Mouse (Mus musculus): Measurements from ENCODE around the gene Hbs1l.
"Not testable (repeated sequence)": the region's sequence is repeated elsewhere in the genome, so short reads cannot be mapped to it uniquely, and the experiment has no call there.

Gene Hbs1l

GRCm38 (mm10) chr10:21359086-21359485, 63.3 kb downstream of the Hbs1l start:
- DNase-seq (ENCODE audit: low spot score in 2 of 2), result no peak

DNA sequence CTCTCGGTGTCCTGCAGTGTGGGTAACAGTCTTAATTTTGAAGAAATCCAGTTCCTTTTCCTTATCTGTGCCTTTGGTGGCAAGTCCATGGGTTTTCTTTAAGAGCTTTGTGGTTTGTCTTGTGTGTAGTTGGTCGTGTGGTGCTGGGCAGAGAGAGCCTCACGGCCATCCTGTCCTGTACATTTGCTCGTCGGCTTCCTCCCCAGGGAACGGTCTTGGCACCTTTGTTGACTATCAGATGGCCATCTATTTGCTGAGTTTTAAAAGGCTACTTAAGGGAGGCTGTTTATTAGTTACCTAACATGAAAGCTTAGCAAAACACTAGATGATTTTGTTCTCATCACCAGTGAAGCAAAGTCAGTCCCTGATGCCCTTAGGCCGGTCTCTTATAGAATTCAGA, 66.1 kb downstream of the Hbs1l start:
- DNase-seq (ENCODE audit: low spot score in 2 of 2), result no peak

DNA sequence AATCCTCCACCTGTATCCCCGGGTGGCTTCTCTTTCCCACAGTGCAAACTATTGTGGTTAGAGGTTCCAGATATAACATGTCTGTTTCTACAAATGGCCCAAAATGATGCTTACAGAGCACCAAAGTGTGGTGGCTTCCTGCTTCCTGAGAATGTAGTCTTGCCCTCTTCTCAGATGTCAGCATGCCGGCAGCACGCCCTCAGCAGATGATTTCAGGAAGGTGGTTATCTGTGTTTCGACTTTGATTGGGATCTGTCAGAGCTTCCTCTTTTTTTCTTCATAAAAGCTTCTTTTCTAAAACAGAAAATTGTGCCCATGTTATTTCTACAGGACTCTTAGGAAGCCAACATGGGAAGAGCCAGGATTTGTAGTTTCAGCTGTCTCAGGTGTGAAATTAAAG, 67.5 kb downstream of the Hbs1l start:
- no peak for DNase-seq (ENCODE audit: low spot score in 2 of 2)

GRCm38 (mm10) chr10:21364946-21365345, 69.2 kb downstream of the Hbs1l start:
- DNase-seq (ENCODE audit: low spot score in 2 of 2), result peak in 1 of 2 experiments; percentile 50

GRCm38 (mm10) chr10:21365897-21366296, 70.1 kb downstream of the Hbs1l start:
- DNase-seq (ENCODE audit: low spot score in 2 of 2), result peak in 1 of 2 experiments; percentile 35

- peak in 1 of 2 experiments; percentile 26 for DNase-seq (ENCODE audit: low spot score in 2 of 2)
These were observed 70.7 kb downstream of the Hbs1l start for GRCm38 (mm10) chr10:21366471-21366870.

GRCm38 (mm10) chr10:21367481-21367880, 71.7 kb downstream of the Hbs1l start:
- peak in 1 of 2 experiments; percentile 42 for DNase-seq (ENCODE audit: low spot score in 2 of 2)

DNA sequence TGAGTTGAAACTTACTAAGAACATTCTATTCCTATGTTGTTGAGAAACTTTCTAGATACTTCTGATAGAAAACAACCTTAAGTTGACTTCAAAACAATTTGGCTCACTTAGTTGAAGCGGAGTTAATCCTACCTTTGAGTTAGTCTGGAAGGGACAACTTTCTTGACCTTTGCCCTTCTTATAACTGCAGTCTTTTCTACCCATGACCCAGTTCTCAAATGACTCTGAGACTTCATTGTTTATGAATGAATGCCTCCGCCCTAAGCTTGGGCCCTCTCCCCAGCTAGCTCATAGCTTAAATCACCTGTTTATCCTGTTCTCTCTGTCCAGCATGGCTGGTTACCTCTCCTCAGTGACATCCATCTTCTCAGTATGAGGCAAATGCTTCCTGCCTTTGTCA, 73.8 kb downstream of the Hbs1l start:
- DNase-seq (ENCODE audit: low spot score in 2 of 2), result no peak

DNA sequence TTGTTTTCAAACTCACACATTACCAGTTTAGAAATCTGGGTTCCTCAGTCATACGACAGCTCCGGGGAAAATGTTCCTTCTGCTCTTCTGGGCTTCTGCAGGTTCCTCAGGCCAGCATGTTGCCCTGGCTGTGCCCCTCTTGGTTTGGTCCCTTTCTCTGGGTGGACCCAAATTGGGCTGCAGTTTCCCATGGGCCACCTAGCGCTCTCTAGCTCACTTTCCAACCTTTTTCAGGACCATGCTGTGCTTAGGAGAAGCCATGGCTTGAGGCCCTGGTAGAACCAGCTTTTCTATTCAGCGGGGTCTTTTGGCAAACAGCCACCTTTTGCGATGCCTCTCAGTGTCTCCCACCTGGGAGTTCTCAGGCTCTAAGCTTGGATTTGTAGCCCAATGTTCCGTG, 76.5 kb downstream of the Hbs1l start:
- DNase-seq (ENCODE audit: low spot score in 2 of 2), result peak in 1 of 2 experiments; percentile 49

GRCm38 (mm10) chr10:21376682-21377473, 81.1 kb downstream of the Hbs1l start, which contains the start of gene Aldh8a1:
TSS of gene Aldh8a1 (plus strand) at chr10:21377291.
- DNase-seq (ENCODE audit: low spot score in 2 of 2), result no peak

DNA sequence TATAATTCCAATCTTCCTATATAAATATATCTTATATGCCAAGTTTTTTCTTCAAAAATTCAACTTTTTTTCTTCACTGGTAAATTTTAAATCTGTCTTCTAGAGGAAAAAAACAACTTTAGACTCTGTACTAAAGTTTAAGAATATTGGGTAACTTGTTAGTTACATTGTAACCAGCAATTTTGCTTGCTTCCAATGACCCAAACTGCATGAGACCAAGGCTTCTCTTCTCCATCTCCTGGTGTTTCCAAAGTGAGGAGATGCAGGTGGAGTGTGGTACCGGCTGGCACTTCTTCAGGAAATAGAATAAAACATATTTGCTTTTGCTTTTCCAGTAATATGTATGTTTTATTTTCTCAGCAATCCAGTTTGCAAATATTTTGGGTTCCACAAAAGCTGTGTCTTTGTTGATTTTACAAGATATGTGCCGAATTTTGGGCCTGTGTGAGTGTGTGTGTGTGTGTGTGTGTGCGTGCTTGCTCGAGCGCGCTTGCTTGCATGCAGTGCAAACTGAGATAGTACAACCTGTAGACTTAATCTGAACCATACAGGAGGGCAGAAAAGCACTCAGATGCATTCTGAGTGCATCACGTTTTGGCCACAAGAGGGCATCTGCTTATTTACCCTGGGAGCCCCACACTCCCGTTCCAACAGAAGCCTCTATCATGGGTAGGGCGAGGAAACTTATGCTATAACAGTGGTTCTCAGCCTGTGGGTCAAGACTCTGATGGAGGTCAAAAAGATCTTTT, 82.6 kb downstream of the Hbs1l start:
- DNase-seq (ENCODE audit: low spot score in 2 of 2), result no peak

DNA sequence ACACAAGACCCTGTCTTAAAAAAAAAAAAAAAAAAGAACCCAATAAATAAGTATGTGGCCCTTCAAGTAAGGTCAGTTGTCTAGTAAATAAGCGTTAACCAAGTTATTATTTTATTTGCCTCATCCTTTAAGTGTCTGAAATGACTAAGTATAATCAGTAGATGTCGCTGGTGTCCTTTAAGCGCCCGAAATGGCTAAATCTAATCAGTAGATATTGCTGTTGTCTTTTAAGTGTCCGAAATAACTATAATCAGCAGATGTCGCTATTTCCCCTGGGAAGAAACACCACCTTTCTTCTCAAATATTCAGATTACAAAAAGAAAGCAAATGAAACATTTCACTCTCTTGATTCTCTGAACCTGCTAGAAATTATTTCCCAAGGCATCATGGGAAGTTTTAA, 87.1 kb downstream of the Hbs1l start:
- DNase-seq (ENCODE audit: low spot score in 2 of 2), result no peak

DNA sequence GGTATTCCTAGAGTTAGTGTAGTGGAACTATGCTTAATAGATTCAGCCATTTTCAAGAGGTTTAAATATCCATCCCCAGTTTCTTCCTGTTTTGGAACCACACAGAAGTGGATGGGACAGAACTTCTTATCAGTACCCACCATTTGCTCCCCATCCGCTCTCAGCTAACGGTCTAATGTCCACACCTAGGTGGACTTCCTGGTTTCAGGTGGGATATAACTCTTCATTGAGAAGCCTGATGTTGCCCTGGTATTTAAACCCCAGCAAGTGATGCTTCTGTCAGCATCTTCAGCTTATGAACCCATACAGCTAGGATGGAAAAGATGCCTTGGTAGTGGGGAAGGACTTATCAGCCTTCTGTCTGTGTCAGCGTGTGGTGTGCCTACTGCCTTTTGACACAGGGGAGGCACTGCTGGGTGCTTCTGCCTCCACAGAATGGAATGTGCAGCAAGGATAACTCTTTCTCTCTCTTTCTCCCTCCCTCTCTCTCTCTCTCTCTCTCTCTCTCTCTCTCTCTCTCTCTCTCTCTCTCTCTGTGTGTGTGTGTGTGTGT, 89.4 kb downstream of the Hbs1l start:
- peak in 1 of 2 experiments; percentile 36 for DNase-seq (ENCODE audit: low spot score in 2 of 2)

DNA sequence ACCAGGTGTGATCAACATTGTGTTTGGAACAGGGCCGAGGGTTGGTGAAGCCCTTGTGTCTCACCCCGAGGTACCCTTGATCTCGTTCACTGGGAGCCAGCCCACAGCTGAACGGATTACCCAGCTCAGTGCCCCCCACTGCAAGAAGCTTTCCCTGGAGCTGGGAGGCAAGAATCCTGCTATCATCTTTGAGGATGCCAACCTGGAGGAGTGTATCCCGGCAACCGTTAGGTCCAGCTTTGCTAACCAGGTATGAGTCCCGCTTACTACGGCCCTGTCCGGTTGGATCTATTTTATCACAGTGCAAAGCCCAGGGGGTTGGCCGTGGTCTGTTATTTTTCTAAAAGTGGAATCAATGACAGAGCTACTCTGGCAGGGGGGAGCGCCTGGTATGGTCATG, 93.3 kb downstream of the Hbs1l start:
- DNase-seq (ENCODE audit: low spot score in 2 of 2), result peak in 1 of 2 experiments; percentile 53

GRCm38 (mm10) chr10:21390440-21390839, 94.7 kb downstream of the Hbs1l start:
- peak in 1 of 2 experiments; percentile 17 for DNase-seq (ENCODE audit: low spot score in 2 of 2)

GRCm38 (mm10) chr10:21391286-21391685, 95.5 kb downstream of the Hbs1l start:
- DNase-seq (ENCODE audit: low spot score in 2 of 2), result no peak

GRCm38 (mm10) chr10:21393390-21393789, 97.6 kb downstream of the Hbs1l start:
- DNase-seq (ENCODE audit: low spot score in 2 of 2), result no peak

GRCm38 (mm10) chr10:21395426-21396139, 99.8 kb downstream of the Hbs1l start:
- DNase-seq (ENCODE audit: low spot score in 2 of 2), result no peak

DNA sequence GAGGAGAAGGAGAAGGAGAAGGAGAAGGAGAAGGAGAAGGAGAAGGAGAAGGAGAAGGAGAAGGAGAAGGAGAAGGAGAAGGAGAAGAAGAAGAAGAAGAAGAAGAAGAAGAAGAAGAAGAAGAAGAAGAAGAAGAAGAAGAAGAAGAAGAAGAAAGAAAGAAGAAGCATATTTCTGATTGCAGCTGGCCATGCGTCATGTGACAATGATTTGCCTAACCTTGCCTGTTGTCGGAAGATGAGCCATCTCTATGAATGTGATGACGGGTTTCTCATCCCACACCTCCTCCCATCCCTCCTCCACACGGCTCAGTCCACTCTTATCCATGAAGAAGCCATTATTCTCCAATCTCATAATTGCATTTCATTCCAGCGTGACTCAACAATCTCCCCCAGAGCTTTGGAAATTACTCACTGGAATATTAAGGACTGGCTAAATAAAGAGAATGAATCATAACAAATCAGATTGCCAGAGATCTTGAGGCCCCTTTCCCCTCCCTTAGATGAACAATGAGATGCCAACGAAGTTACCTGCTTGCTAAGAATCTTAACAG, 103.2 kb downstream of the Hbs1l start:
- not testable (repeated sequence) for DNase-seq (ENCODE audit: low spot score in 2 of 2)

- no peak for DNase-seq (ENCODE audit: low spot score in 2 of 2)
These were observed 103.8 kb downstream of the Hbs1l start for GRCm38 (mm10) chr10:21399622-21400021.

GRCm38 (mm10) chr10:21400031-21400430, 104.3 kb downstream of the Hbs1l start:
- no peak for DNase-seq (ENCODE audit: low spot score in 2 of 2)

GRCm38 (mm10) chr10:21400453-21400852, 104.7 kb downstream of the Hbs1l start:
- DNase-seq (ENCODE audit: low spot score in 2 of 2), result no peak
